Mouse (Mus musculus): ENCODE data around the gene Slc3a2. TPM values are rescaled to one million over a fixed set of nuclear protein-coding genes. Genes with fewer than 3 reads are reported as not detected.

Slc3a2 gene
- polyA plus RNA-seq, 1 experiment, result 214 TPM

- TF ChIP-seq CTCF (IDR thresholded peaks at IDR 0.05; ENCODE audit: borderline replicate concordance, insufficient read depth, low read depth, low read length) (peak; percentile 49; the same call in 1 of the 2 replicates), POLR2A (IDR thresholded peaks at IDR 0.05; ENCODE audit: borderline replicate concordance, insufficient read depth, low read length) (no peak)
- Histone ChIP-seq H3K27me3 (ENCODE audit: control insufficient read depth, insufficient read depth, low read length) (no peaks in the 10 kb centered on the region), H3K27ac (ENCODE audit: insufficient read depth, low read length) (no peak overlapping the region), H3K4me1 (ENCODE audit: control insufficient read depth, insufficient read depth, low read length) (no peaks in the 10 kb centered on the region; the same call in 1 of the 2 replicates), H3K4me3 (replicated peaks; ENCODE audit: insufficient read depth, low read depth, low read length) (no peak overlapping the region)
- peak; percentile 49 to 51 for DNase-seq
- 3% methylated on average over 3 of the region's 3 CpGs for WGBS
Observed at GRCm38 (mm10) chr19:8682996-8683395, 40.2 kb downstream of the Slc3a2 start.

- Histone ChIP-seq H3K4me1 (ENCODE audit: control insufficient read depth, insufficient read depth, low read length) (no peaks in the 10 kb centered on the region; the same call in 1 of the 2 replicates), H3K4me3 (replicated peaks; ENCODE audit: insufficient read depth, low read depth, low read length) (no peak overlapping the region), H3K27ac (ENCODE audit: insufficient read depth, low read length) (no peak overlapping the region), H3K27me3 (ENCODE audit: control insufficient read depth, insufficient read depth, low read length) (no peaks in the 10 kb centered on the region)
- 91% methylated on average over 4 of the region's 4 CpGs for WGBS
- no peak for DNase-seq
- TF ChIP-seq POLR2A (IDR thresholded peaks at IDR 0.05; ENCODE audit: borderline replicate concordance, insufficient read depth, low read length), result no peak
- no peak for TF ChIP-seq CTCF (IDR thresholded peaks at IDR 0.05; ENCODE audit: borderline replicate concordance, insufficient read depth, low read depth, low read length)
Observed at GRCm38 (mm10) chr19:8681633-8682362, 41.4 kb downstream of the Slc3a2 start.

DNA sequence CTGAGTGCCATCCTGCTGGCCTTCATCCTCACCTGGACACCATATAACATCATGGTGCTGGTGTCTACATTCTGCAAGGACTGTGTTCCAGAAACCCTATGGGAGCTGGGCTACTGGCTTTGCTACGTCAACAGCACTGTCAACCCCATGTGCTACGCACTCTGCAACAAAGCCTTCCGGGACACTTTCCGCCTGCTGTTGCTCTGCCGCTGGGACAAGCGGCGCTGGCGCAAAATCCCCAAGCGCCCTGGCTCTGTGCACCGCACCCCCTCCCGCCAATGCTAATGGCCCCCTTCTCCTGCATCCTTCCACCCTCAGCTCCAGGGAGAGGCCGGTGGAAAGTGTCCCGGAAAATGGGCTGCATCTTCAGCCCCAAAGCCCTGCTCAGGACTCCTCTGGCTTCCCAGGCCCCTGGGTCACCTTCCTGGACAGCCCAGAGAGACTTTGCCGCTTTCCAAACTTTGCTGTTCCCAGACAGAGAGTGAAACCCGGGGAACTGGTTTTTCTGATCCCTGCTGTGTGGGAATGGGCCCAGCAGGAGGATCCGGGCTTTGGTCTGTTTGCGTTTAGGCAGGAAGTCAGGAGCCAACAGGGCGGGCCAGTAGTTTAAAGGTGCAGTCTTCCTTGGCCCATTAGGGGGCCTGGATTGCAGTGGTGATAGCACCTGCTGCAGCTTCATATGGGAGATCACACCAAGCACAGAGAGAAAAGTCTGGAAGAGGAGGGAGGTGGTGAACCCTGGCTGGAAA is 44.0 kb downstream of the Slc3a2 start:
- DNase-seq, result peak in 1 of 2 experiments; percentile 10
- 41% methylated on average over 18 of the region's 18 CpGs for WGBS
- Histone ChIP-seq H3K4me3 (replicated peaks; ENCODE audit: insufficient read depth, low read depth, low read length) (no peak overlapping the region), H3K4me1 (ENCODE audit: control insufficient read depth, insufficient read depth, low read length) (no peaks in the 10 kb centered on the region; the same call in 1 of the 2 replicates), H3K27me3 (ENCODE audit: control insufficient read depth, insufficient read depth, low read length) (no peaks in the 10 kb centered on the region), H3K27ac (ENCODE audit: insufficient read depth, low read length) (no peak overlapping the region)
- TF ChIP-seq CTCF (IDR thresholded peaks at IDR 0.05; ENCODE audit: borderline replicate concordance, insufficient read depth, low read depth, low read length), result no peak
- TF ChIP-seq POLR2A (IDR thresholded peaks at IDR 0.05; ENCODE audit: borderline replicate concordance, insufficient read depth, low read length), result no peak

DNA sequence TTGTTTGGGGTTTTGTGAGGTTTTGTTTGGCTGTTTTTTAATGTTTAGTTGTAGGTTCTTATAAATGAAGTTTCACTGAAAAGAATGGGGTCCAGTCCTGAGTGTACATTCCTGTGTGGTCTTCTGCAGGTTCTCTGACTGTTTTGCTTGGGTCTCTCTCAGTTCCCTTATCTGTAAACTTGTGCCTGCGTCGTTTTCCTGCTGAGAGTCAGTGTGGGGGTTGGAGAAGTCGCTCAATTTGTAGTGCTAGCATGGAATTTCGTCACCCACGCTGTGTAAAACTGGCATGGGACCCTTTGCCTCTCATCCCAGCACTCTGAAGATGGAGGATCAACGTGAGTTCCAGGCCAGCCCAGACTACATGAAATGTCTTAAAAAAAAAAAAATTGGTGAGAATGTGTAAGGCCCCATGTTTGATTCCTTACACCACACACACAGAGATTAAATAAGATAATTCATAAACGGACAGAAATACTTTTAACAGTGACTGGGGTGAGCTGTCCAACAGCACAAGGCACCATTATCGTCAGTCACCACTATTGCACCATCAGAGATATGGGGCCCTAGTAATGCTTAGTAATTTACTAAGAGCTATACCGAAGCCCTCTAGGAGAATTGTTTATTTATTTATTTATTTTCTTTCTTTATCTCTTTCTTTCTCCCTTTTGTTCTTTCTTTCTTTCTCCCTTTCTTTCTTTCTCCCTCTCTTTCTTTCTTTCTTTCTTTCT is 49.7 kb downstream of the Slc3a2 start:
- H3K27me3 ChIP-seq (ENCODE audit: control insufficient read depth, insufficient read depth, low read length), result no peaks in the 10 kb centered on the region
- no peak overlapping the region for H3K4me3 ChIP-seq (replicated peaks; ENCODE audit: insufficient read depth, low read depth, low read length)
- H3K4me1 ChIP-seq (ENCODE audit: control insufficient read depth, insufficient read depth, low read length), result no peaks in the 10 kb centered on the region; the same call in 1 of the 2 replicates
- DNase-seq, result no peak
- TF ChIP-seq CTCF (IDR thresholded peaks at IDR 0.05; ENCODE audit: borderline replicate concordance, insufficient read depth, low read depth, low read length) (no peak), POLR2A (IDR thresholded peaks at IDR 0.05; ENCODE audit: borderline replicate concordance, insufficient read depth, low read length) (no peak)
- WGBS, result 70% methylated on average over 9 of the region's 9 CpGs
- no peak overlapping the region for H3K27ac ChIP-seq (ENCODE audit: insufficient read depth, low read length)

- TF ChIP-seq CTCF (IDR thresholded peaks at IDR 0.05; ENCODE audit: borderline replicate concordance, insufficient read depth, low read depth, low read length) (no peak), POLR2A (IDR thresholded peaks at IDR 0.05; ENCODE audit: borderline replicate concordance, insufficient read depth, low read length) (no peak)
- Histone ChIP-seq H3K27ac (ENCODE audit: insufficient read depth, low read length) (no peak overlapping the region), H3K4me3 (replicated peaks; ENCODE audit: insufficient read depth, low read depth, low read length) (no peak overlapping the region), H3K4me1 (ENCODE audit: control insufficient read depth, insufficient read depth, low read length) (no peaks in the 10 kb centered on the region), H3K27me3 (ENCODE audit: control insufficient read depth, insufficient read depth, low read length) (no peaks in the 10 kb centered on the region)
- 96% methylated on average over 3 of the region's 3 CpGs for whole genome bisulfite sequencing
- DNase-seq, result no peak
Observed at GRCm38 (mm10) chr19:8672859-8673258, 50.3 kb downstream of the Slc3a2 start.

GRCm38 (mm10) chr19:8665746-8666145 is 57.4 kb downstream of the Slc3a2 start:
- H3K27me3 ChIP-seq (ENCODE audit: control insufficient read depth, insufficient read depth, low read length), result no peaks in the 10 kb centered on the region
- peaks cover 5% of the 10 kb centered on the region for H3K4me1 ChIP-seq (ENCODE audit: control insufficient read depth, insufficient read depth, low read length)
- no peak for TF ChIP-seq POLR2A (IDR thresholded peaks at IDR 0.05; ENCODE audit: borderline replicate concordance, insufficient read depth, low read length)
- TF ChIP-seq CTCF (IDR thresholded peaks at IDR 0.05; ENCODE audit: borderline replicate concordance, insufficient read depth, low read depth, low read length), result no peak
- no peak overlapping the region for H3K27ac ChIP-seq (ENCODE audit: insufficient read depth, low read length)
- no peak for DNase-seq
- 66% methylated on average over 5 of the region's 5 CpGs for WGBS
- H3K4me3 ChIP-seq (replicated peaks; ENCODE audit: insufficient read depth, low read depth, low read length), result no peak overlapping the region

DNA sequence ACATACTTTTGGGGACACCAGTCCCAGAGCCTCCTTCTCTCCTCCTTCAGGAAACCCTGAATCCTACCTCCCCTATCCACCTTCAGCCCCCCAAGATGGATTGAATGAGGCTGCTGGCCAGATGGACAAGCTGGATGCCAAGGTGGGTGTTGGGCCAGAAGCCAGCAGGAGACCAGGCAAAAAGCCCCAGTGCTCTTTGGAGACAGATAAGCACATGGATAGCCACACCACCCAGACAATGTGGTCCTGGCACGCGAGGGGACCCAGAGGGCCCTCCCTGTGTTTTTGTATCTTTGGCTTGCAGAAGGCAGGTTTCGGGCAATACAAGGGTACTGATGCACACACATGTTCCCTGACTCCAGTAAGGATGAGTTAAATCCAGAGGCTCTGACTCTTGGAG is 58.3 kb downstream of the Slc3a2 start:
- DNase-seq, result no peak
- Histone ChIP-seq H3K4me3 (replicated peaks; ENCODE audit: insufficient read depth, low read depth, low read length) (no peak overlapping the region), H3K27ac (ENCODE audit: insufficient read depth, low read length) (no peak overlapping the region), H3K27me3 (ENCODE audit: control insufficient read depth, insufficient read depth, low read length) (no peaks in the 10 kb centered on the region), H3K4me1 (ENCODE audit: control insufficient read depth, insufficient read depth, low read length) (peaks cover 5% of the 10 kb centered on the region)
- TF ChIP-seq CTCF (IDR thresholded peaks at IDR 0.05; ENCODE audit: borderline replicate concordance, insufficient read depth, low read depth, low read length) (no peak), POLR2A (IDR thresholded peaks at IDR 0.05; ENCODE audit: borderline replicate concordance, insufficient read depth, low read length) (no peak)
- WGBS, result 35% methylated on average over 3 of the region's 3 CpGs
